Mouse (Mus musculus) adrenal gland, adult 2 months (tissue): ENCODE measurements around the gene Grcc10. TPM values are rescaled to one million over a fixed set of nuclear protein-coding genes. Genes with fewer than 3 reads are reported as not detected.
A peak's percentile ranks its signal among the peaks of the same experiment; 100 is the strongest.

Experiments used
- DNase-seq: peaks from one replicate; pipeline ENCODE4 v3.0.0; 2021
- polyA plus RNA-seq: library from polyadenylated mRNA; depleted of rRNA; stranded (reverse); fragments of >200 nt; gene quantifications from 2 replicates; pipeline ENCODE4 v1.2.3, GENCODE M21; 2012
- total RNA-seq, 2 experiments: library from RNA; stranded (reverse); gene quantifications; 2 replicates each; pipeline ENCODE4 v1.2.3; 2021

Grcc10 gene
- total and polyA plus RNA-seq, 3 experiments: 233 to 360 (median 357) TPM

DNA sequence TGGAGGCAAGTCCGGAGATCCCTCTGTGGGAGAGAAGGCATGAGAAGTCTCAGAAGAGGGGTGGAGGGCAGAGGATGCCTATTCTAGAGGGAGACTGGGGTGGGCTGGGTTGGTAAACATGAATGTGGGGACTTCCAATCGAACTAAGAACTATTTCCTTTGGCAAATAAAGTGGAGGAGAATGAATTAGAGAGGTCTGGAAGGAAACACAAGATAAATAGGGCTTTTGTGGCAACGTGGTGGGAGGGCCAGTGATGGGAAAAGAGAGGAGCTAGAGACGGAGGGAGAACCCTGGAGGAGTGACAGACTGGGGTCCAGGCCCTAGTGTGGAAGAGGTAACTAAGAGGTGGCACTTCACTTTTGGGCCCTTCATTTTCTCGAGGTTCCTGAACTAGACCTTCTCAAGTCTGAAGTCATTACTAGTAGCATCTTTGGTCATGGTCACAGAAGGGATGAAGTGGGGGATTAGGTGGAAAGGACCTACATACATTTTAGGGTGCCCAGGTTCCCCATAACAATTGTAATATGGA, 16.2 kb upstream of the Grcc10 start:
- DNase-seq: no peak

GRCm38 (mm10) chr6:124756652-124757350, 15.6 kb upstream of the Grcc10 start:
- peak; percentile 92 for DNase-seq

GRCm38 (mm10) chr6:124755831-124756595, 14.8 kb upstream of the Grcc10 start, which contains the start of the genes Gm45234 and Atn1:
TSS of gene Gm45234 (minus strand) at chr6:124756021.
TSS of gene Atn1 (minus strand) at chr6:124756524.
- DNase-seq: peak; percentile 91

- no peak for DNase-seq
Observed at GRCm38 (mm10) chr6:124755306-124755705, 14.1 kb upstream of the Grcc10 start.

GRCm38 (mm10) chr6:124753861-124754260, 12.7 kb upstream of the Grcc10 start:
- no peak for DNase-seq

- DNase-seq: no peak
Observed at GRCm38 (mm10) chr6:124750405-124750804, 9.2 kb upstream of the Grcc10 start.

GRCm38 (mm10) chr6:124746654-124747632, 5.8 kb upstream of the Grcc10 start:
- DNase-seq: no peak

DNA sequence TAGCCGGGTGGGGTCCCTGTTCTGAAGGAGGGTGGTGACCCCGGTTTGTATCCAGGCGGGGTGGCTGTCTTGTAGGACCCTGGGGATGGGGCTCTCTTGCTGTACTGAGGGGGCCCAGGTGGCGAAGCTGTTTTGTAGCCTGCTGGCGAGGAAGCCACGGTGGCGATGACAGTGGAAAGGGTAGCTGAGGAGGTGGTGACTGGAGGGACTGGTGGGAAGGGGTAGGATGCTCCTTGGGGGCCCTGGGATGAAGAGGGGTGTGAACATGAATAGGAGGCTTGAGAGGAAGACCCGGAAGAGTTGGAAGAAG, 5.1 kb upstream of the Grcc10 start:
- DNase-seq: no peak

GRCm38 (mm10) chr6:124745490-124746295, 4.5 kb upstream of the Grcc10 start:
- peak; percentile 96 for DNase-seq

DNA sequence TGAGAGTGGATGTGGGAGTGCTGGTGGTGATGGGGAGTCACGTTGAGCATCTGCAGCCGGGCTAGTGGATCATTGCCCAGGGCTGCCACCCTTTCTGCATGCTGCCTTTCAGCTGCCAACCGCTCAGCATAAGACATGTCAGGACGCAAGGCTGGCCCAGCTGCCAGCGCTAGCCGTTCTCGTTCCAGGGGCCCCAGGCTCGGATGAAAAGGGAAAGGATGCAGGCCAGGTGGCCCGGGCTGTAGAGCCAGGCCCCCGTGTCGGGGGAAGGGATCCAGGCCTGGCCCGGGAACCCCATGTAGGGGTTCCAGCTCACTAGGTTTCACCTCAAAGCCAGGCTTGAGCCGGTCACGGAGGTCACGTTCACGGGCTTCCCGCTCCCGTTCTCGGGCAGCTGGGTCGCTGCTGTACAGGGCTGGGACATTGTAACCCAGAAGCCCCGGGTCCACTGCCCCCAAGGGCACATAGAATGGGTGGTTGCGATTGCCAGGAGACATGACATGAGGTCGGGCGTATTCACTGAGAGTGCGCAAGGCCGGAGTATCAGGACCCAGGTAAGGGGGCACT, 3.7 kb upstream of the Grcc10 start:
- DNase-seq: no peak

DNA sequence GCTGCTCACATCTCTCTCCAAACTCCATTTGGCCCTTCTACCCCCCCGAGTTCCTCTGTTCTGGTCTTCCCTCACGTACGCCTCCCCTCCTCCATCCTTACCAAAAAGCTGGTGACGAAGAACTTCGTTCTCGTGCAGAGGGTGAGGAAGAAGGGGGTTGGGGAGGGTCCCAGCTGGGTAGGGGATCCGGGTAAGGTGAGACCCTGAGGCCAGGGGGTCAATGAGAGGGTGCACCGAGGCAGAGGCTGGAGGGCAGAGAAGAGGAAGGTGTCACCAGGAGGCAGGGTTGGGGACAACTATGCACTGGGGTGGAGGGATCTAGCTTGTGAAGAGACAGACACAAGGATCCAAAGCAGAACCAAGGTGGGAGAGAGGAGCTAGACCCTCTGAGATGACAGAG, 2.5 kb upstream of the Grcc10 start:
- no peak for DNase-seq

- no peak for DNase-seq
Observed at GRCm38 (mm10) chr6:124742839-124743514, 1.8 kb upstream of the Grcc10 start.

- DNase-seq: no peak
Observed at GRCm38 (mm10) chr6:124741842-124742241, 668 bp upstream of the Grcc10 start.

- DNase-seq: no peak
Observed at GRCm38 (mm10) chr6:124740211-124740887, 825 bp downstream of the Grcc10 start.

DNA sequence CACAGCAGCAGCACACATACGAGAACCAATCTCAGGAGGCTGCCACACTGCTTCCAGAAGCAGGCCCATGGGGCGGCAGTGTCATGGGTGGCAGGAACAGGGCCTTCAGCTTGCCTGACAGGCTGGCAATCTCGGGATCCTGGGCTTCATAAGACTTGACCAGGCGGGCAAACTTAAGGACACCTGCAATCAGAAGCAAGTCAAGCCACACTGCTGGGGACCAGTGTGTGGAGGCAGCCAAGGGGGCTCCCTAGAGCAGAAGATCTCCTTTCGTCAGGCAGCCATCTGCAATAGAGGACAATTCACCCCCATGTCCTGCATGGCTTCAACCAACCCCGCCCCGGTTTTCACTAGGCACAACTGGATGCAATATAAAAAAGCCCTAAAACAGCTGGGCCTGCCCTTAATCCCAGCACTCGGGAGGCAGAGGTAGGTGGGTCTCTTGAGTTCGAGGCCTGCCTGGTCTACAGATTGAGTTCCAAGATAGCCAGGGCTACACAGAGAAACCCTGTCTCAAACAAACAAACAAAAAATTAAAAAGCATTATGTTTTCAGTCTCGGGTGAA, 1.9 kb downstream of the Grcc10 start:
- DNase-seq: no peak

- no peak for DNase-seq
Observed at GRCm38 (mm10) chr6:124738511-124739023, 2.6 kb downstream of the Grcc10 start, which contains the start of gene Ptpn6. TSS of gene Ptpn6 (minus strand) at chr6:124738714.

DNA sequence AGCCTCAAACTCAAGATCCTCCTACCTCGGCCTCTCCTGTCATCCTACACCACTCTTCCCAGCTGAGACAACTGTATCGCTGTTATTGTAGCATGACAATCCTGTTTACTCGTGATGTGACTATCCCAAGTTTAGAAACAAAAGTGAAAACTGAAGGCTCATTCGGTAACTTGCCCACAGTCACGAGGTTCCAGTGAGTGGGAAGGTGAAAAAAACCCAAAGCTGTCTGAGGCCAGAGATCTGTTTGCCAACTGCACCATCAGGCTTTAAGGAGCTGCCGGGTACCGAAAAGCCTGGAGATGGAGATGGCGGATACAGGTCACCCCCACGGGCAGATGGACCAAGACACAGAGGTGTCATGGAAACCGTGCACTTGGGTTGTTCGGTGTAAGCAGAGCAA, 4.1 kb downstream of the Grcc10 start:
- DNase-seq: no peak

- no peak for DNase-seq
Observed at GRCm38 (mm10) chr6:124734417-124734816, 6.8 kb downstream of the Grcc10 start.
